Mouse (Mus musculus): ENCODE data around the gene Tmem255b.

GRCm38 (mm10) chr8:13419111-13419639 lies 15.8 kb upstream of the Tmem255b start:
- TF ChIP-seq CTCF (IDR thresholded peaks at IDR 0.05; ENCODE audit: low read depth) (no peak), EP300 (optimal IDR thresholded peaks at IDR 0.05) (no peak)
